Mouse (Mus musculus) limb, embryonic 14.5 days (tissue): ENCODE data around the gene Id2. TPM values are rescaled to one million over a fixed set of nuclear protein-coding genes. Genes with fewer than 3 reads are reported as not detected.

Source experiments
- ATAC-seq: fragments of 200-750 bp; cut with Nextera tagmentation; 2 replicates; pipeline ENCODE4 v1.8.0; 2017; ENCODE audit warnings: low read depth, moderate number of reproducible peaks, moderate TSS enrichment; ENCODE audit not compliant: low FRiP score
- DNase-seq: peaks from one replicate; pipeline ENCODE4 v3.0.0-alpha.2; 2015; ENCODE audit warnings: low spot score
- H3K27ac ChIP-seq: fragments of 300-500 bp; sonication (generic); replicated peaks from 2 replicates; pipeline ENCODE4 v1.5.1; 2014; ENCODE audit warnings: low read depth, mild to moderate bottlenecking, low read length, moderate library complexity, mixed read lengths
- H3K27me3 ChIP-seq: fragments of 300-500 bp; sonication (generic); 2 replicates; pipeline ENCODE4 v1.6.1; 2014; ENCODE audit warnings: low read length, mixed read lengths; ENCODE audit not compliant: control insufficient read depth, insufficient read depth
- H3K36me3 ChIP-seq: fragments of 300-500 bp; sonication (generic); 2 replicates; pipeline ENCODE4 v1.6.1; 2014; ENCODE audit warnings: mild to moderate bottlenecking, low read length, moderate library complexity, mixed read lengths; ENCODE audit not compliant: control insufficient read depth, insufficient read depth
- H3K4me1 ChIP-seq: fragments of 300-500 bp; sonication (generic); 2 replicates; pipeline ENCODE4 v1.6.1; 2014; ENCODE audit warnings: antibody characterized with exemption, low read length, mixed read lengths; ENCODE audit not compliant: control insufficient read depth, insufficient read depth
- H3K4me2 ChIP-seq: fragments of 300-500 bp; sonication (generic); replicated peaks from 2 replicates; pipeline ENCODE4 v1.6.1; 2014; ENCODE audit warnings: low read depth, mild to moderate bottlenecking, low read length, moderate library complexity; ENCODE audit not compliant: severe bottlenecking
- H3K4me3 ChIP-seq: fragments of 300-500 bp; sonication (generic); replicated peaks from 2 replicates; pipeline ENCODE4 v1.5.1; 2014; ENCODE audit warnings: low read length
- H3K9ac ChIP-seq: fragments of 300-500 bp; sonication (generic); 2 replicates; pipeline ENCODE4 v1.6.1; 2014; ENCODE audit warnings: mild to moderate bottlenecking, low read depth, low read length, moderate library complexity; ENCODE audit not compliant: severe bottlenecking
- H3K9me3 ChIP-seq: fragments of 300-500 bp; sonication (generic); 2 replicates; pipeline ENCODE4 v1.6.1; 2016; ENCODE audit warnings: low read length; ENCODE audit not compliant: control insufficient read depth
- POLR2A ChIP-seq: fragments of 200-500 bp; IDR thresholded peaks from 2 replicates; pipeline ENCODE4 v1.8.0; 2012; ENCODE audit warnings: inconsistent platforms, mild to moderate bottlenecking, moderate library complexity, borderline replicate concordance; ENCODE audit not compliant: insufficient read depth, insufficient read length; ENCODE audit errors: extremely low read depth
- WGBS: fragments of 180-500 bp; shearing (Covaris S2); extraction: QIAGEN DNeasy Blood & Tissue Kit; methylation state at CpG from one replicate; pipeline ENCODE4 v1.1.7; 2014; 5-methylcytosine and 5-hydroxymethylcytosine counted together
- polyA plus RNA-seq, 2 experiments: library from polyadenylated mRNA; depleted of rRNA in 1 of 2; stranded (reverse) in 1 of 2; unstranded in 1 of 2; fragments of >200 nt; fragmentation: Nextera tagmentation in 1 of 2; extraction: Ambion mirVana in 1 of 2; gene quantifications; 2 replicates each; pipeline versions ENCODE4 v1.2.1 to v1.2.3; 2012 to 2014

Id2 gene
- polyA plus RNA-seq, 2 experiments: 165 to 317 TPM

GRCm38 (mm10) chr12:25060901-25061300 lies 36.0 kb downstream of the Id2 start:
- no peak overlapping the region for H3K4me3 ChIP-seq
- DNase-seq (no peak), ATAC-seq (no peak)
- H3K27me3 ChIP-seq: no peaks in the 10 kb centered on the region
- peaks cover 23% of the 10 kb centered on the region for H3K36me3 ChIP-seq
- no peak overlapping the region for H3K9ac ChIP-seq
- no peak overlapping the region for H3K27ac ChIP-seq
- WGBS: 80% methylated on average over 7 of the region's 7 CpGs
- H3K4me2 ChIP-seq: no peak overlapping the region
- TF ChIP-seq POLR2A: no peak
- no peaks in the 10 kb centered on the region for H3K4me1 ChIP-seq
- no peaks in the 10 kb centered on the region for H3K9me3 ChIP-seq

- no peak for ATAC-seq
- WGBS: 91% methylated on average over 9 of the region's 9 CpGs
- H3K36me3 ChIP-seq: peaks cover 29% of the 10 kb centered on the region
- no peaks in the 10 kb centered on the region for H3K27me3 ChIP-seq
- no peak for DNase-seq
- H3K4me2 ChIP-seq: no peak overlapping the region
- H3K9me3 ChIP-seq: no peaks in the 10 kb centered on the region
- no peak overlapping the region for H3K4me3 ChIP-seq
- TF ChIP-seq POLR2A: no peak
- H3K4me1 ChIP-seq: no peaks in the 10 kb centered on the region
- H3K27ac ChIP-seq: no peak overlapping the region
- H3K9ac ChIP-seq: no peak overlapping the region
These were observed 37.3 kb downstream of the Id2 start for GRCm38 (mm10) chr12:25059487-25060200.

- Histone ChIP-seq H3K9ac (no peak overlapping the region), H3K36me3 (peaks cover 55% of the 10 kb centered on the region), H3K4me2 (no peak overlapping the region), H3K4me3 (no peak overlapping the region), H3K27me3 (no peaks in the 10 kb centered on the region), H3K9me3 (no peaks in the 10 kb centered on the region), H3K27ac (no peak overlapping the region), H3K4me1 (no peaks in the 10 kb centered on the region)
- TF ChIP-seq POLR2A: no peak
- DNase-seq (no peak), ATAC-seq (no peak)
- WGBS: 67% methylated on average over 4 of the region's 4 CpGs
These were observed 42.0 kb downstream of the Id2 start for GRCm38 (mm10) chr12:25054963-25055362.

GRCm38 (mm10) chr12:25054511-25054910 lies 42.4 kb downstream of the Id2 start:
- WGBS: 73% methylated on average over 7 of the region's 7 CpGs
- TF ChIP-seq POLR2A: no peak
- no peak for ATAC-seq
- Histone ChIP-seq H3K9ac (no peak overlapping the region), H3K4me3 (no peak overlapping the region), H3K4me2 (no peak overlapping the region), H3K9me3 (no peaks in the 10 kb centered on the region), H3K27me3 (no peaks in the 10 kb centered on the region), H3K27ac (no peak overlapping the region), H3K36me3 (peaks cover 56% of the 10 kb centered on the region), H3K4me1 (no peaks in the 10 kb centered on the region)
- DNase-seq: no peak

GRCm38 (mm10) chr12:25049253-25049652 lies 47.7 kb downstream of the Id2 start:
- 56% methylated on average over 5 of the region's 5 CpGs for WGBS
- Histone ChIP-seq H3K9ac (no peak overlapping the region), H3K27me3 (no peaks in the 10 kb centered on the region), H3K4me1 (no peaks in the 10 kb centered on the region), H3K4me2 (no peak overlapping the region), H3K4me3 (no peak overlapping the region), H3K27ac (no peak overlapping the region), H3K9me3 (no peaks in the 10 kb centered on the region), H3K36me3 (peaks cover 45% of the 10 kb centered on the region)
- TF ChIP-seq POLR2A: no peak
- ATAC-seq (no peak), DNase-seq (no peak)
